Comparison of ENCODE assay signal across 24 mouse cellular contexts in the genomic region with DNA sequence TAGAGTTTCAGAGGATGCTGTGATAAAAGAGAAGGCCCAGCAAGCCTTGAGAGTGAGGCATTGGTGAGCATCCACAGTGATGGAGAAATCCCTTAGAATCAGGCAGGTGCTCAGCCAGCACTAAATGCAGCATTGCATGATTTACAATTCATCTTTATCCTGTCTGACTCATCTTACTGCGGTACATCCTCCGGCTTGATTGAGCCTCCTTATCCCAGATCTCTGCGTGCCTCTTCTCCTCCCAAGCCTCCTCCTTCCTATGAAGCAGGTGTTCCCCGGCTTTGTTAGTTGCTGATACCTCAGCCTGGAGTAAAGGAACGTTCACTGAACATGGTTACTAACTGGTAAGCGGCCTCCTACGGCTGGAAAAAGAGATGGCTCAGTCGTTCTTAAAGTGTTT.
"Had no signal": no experiment of that assay in that cellular context is flagged by ENCODE, and none has a peak within 500 bp of the region (broad histone marks: within the 10 kb centered on the region; RNA-seq: fewer than 3 reads in every experiment).

No protein-coding gene starts in this region.

- H3K9me3 ChIP-seq: heart, embryonic 10.5 days; heart, embryonic 12.5 days; hindbrain, embryonic 13.5 days; hindbrain, embryonic 15.5 days; kidney, embryonic 15.5 days; limb, embryonic 13.5 days; limb, embryonic 15.5 days; liver, embryonic 12.5 days had no signal

- H3K4me2 ChIP-seq: heart, embryonic 12.5 days; hindbrain, embryonic 13.5 days; hindbrain, embryonic 15.5 days; kidney, embryonic 15.5 days; limb, embryonic 13.5 days; limb, embryonic 15.5 days; liver, embryonic 12.5 days had no signal

- H3K4me3 ChIP-seq: heart, embryonic 10.5 days; heart, embryonic 12.5 days; hindbrain, embryonic 13.5 days; hindbrain, embryonic 15.5 days; kidney, embryonic 15.5 days; limb, embryonic 13.5 days; limb, embryonic 15.5 days; liver, embryonic 12.5 days had no signal

- H3K36me3 ChIP-seq: heart, embryonic 10.5 days; heart, embryonic 12.5 days; hindbrain, embryonic 13.5 days; hindbrain, embryonic 15.5 days; kidney, embryonic 15.5 days; limb, embryonic 13.5 days; limb, embryonic 15.5 days had no signal

- ATAC-seq: hindbrain, postnatal 0 days; intestine, embryonic 16.5 days; liver, embryonic 12.5 days had no signal

- DNase-seq: gastrocnemius, postnatal 14 days; gastrocnemius, postnatal 36 days; heart, adult 18-20 months; heart, postnatal 10 days; heart, postnatal 36 days; kidney, adult 11 months; kidney, adult 2 months; kidney, adult 9 months; kidney, postnatal 14 days; kidney, postnatal 36 days; layer of hippocampus, adult 9-11 months; layer of hippocampus, postnatal 36 days; left cerebral cortex, postnatal 4 days had no signal

- H3K27ac ChIP-seq: heart, embryonic 10.5 days; hindbrain, embryonic 13.5 days; hindbrain, embryonic 15.5 days; hindbrain, postnatal 0 days; kidney, embryonic 15.5 days; kidney, postnatal 0 days; limb, embryonic 13.5 days; limb, embryonic 15.5 days; liver, embryonic 12.5 days had no signal

- H3K27me3 ChIP-seq: heart, embryonic 12.5 days; hindbrain, embryonic 13.5 days; hindbrain, embryonic 15.5 days; kidney, embryonic 15.5 days; limb, embryonic 13.5 days; limb, embryonic 15.5 days; liver, embryonic 12.5 days had no signal

- H3K9ac ChIP-seq: heart, embryonic 12.5 days; hindbrain, embryonic 13.5 days; hindbrain, embryonic 15.5 days; kidney, embryonic 15.5 days; limb, embryonic 13.5 days; limb, embryonic 15.5 days; liver, embryonic 12.5 days had no signal
